Mouse (Mus musculus): Measurements from ENCODE around the gene Serinc5.

GRCm38 (mm10) chr13:92591225-92591624 lies 19.7 kb upstream of the Serinc5 start:
- no peak for TF ChIP-seq CTCF (IDR thresholded peaks at IDR 0.05; ENCODE audit: low read depth, low read length)
- no peak for TF ChIP-seq EP300 (IDR thresholded peaks at IDR 0.05; ENCODE audit: insufficient read depth, low read depth, low read length)
- no peak for TF ChIP-seq POLR2A (IDR thresholded peaks at IDR 0.05; ENCODE audit: insufficient read depth, low read length)
